Mouse (Mus musculus): ENCODE data around the gene Wnt2. TPM values are rescaled to one million over a fixed set of nuclear protein-coding genes. Genes with fewer than 3 reads are reported as not detected.
A peak's percentile ranks its signal among the peaks of the same experiment; 100 is the strongest.

The Wnt2 gene
- polyA plus RNA-seq, 1 experiment from 2014 or later: 2.9 TPM

DNA sequence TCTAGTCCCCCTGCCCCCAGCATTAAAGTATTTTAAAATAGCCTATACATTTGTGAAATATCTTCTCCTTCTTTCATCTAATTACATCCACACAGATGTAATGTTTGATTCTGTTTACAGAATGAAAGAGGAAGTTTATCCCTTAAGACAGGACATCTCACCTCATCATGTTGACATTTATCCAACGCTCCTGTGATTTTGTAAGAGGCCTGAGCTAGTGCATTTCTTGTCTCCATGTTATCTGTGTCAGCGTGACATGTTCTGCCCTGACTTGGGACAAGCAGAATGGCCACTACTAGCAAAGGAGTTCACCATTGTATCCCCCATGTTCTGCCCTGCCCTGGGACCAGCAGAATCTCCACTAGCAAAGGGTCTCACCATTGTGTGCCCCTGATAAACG, 66.9 kb downstream of the Wnt2 start:
- Histone ChIP-seq H3K9ac (ENCODE audit: low read length) (no peak overlapping the region), H3K9me3 (replicated peaks; ENCODE audit: control insufficient read depth, low read length) (no peaks in the 10 kb centered on the region), H3K36me3 (ENCODE audit: control insufficient read depth, insufficient read depth, low read length) (no peaks in the 10 kb centered on the region), H3K4me1 (ENCODE audit: control insufficient read depth, insufficient read depth, low read length) (no peaks in the 10 kb centered on the region), H3K4me3 (replicated peaks; ENCODE audit: low read length) (no peak overlapping the region), H3K27me3 (ENCODE audit: control insufficient read depth, insufficient read depth, low read length) (no peaks in the 10 kb centered on the region), H3K4me2 (ENCODE audit: low read depth, low read length) (no peak overlapping the region), H3K27ac (ENCODE audit: low read length) (no peak overlapping the region)
- 80% methylated on average over 3 of the region's 3 CpGs for WGBS
- no peak for ATAC-seq (ENCODE audit: insufficient read depth, low FRiP score)

DNA sequence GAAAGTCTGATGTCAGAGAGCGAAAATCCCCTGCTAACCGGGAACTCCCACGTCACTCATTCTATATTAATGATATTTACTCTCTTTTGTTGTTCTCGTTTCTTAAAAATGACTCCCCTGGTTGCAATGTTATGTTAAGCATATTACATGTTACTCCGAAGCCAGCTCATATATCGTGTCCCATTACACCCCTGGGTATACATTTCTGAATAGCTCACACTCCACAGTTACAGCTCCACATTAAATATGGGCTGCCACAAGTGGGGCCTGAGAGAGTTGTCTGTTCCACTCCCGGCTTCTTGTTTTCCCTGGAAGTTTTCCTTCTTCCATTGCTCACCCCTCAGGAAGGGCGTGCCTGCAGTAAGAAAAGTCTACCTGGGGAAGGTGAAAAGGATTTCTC, 78.6 kb downstream of the Wnt2 start:
- H3K9ac ChIP-seq (ENCODE audit: low read length): no peak overlapping the region
- H3K27me3 ChIP-seq (ENCODE audit: control insufficient read depth, insufficient read depth, low read length): no peaks in the 10 kb centered on the region
- H3K36me3 ChIP-seq (ENCODE audit: control insufficient read depth, insufficient read depth, low read length): no peaks in the 10 kb centered on the region
- no peak overlapping the region for H3K4me2 ChIP-seq (ENCODE audit: low read depth, low read length)
- H3K4me3 ChIP-seq (replicated peaks; ENCODE audit: low read length): no peak overlapping the region
- ATAC-seq (ENCODE audit: insufficient read depth, low FRiP score): no peak
- 82% methylated on average over 8 of the region's 8 CpGs for WGBS
- H3K9me3 ChIP-seq (replicated peaks; ENCODE audit: control insufficient read depth, low read length): no peaks in the 10 kb centered on the region
- H3K4me1 ChIP-seq (ENCODE audit: control insufficient read depth, insufficient read depth, low read length): no peaks in the 10 kb centered on the region
- no peak overlapping the region for H3K27ac ChIP-seq (ENCODE audit: low read length)

DNA sequence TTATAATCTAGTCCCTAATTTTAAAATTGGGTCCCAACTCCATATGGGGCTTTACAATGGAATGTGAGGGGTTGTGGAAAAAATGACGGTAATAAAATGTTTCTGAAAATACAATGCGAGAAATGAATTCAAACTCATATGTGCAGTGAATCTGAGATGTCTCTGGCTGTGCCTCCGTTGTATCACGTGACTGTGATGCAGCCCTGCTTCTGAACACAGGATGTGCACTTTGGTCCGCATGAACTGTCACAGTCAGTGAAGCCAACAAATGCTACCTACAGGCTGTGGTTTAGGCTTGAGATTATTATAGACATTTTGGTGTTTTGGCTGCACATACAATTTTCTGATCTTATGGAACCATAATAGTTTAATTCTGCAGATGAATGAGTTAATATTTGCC, 81.3 kb downstream of the Wnt2 start:
- no peak overlapping the region for H3K4me3 ChIP-seq (replicated peaks; ENCODE audit: low read length)
- no peaks in the 10 kb centered on the region for H3K9me3 ChIP-seq (replicated peaks; ENCODE audit: control insufficient read depth, low read length)
- H3K27ac ChIP-seq (ENCODE audit: low read length): no peak overlapping the region
- 86% methylated on average over 5 of the region's 5 CpGs for WGBS
- H3K4me2 ChIP-seq (ENCODE audit: low read depth, low read length): no peak overlapping the region
- H3K4me1 ChIP-seq (ENCODE audit: control insufficient read depth, insufficient read depth, low read length): peaks cover 6% of the 10 kb centered on the region; the same call in 1 of the 2 replicates
- no peaks in the 10 kb centered on the region for H3K27me3 ChIP-seq (ENCODE audit: control insufficient read depth, insufficient read depth, low read length)
- H3K9ac ChIP-seq (ENCODE audit: low read length): no peak overlapping the region
- no peak for ATAC-seq (ENCODE audit: insufficient read depth, low FRiP score)
- no peaks in the 10 kb centered on the region for H3K36me3 ChIP-seq (ENCODE audit: control insufficient read depth, insufficient read depth, low read length)

DNA sequence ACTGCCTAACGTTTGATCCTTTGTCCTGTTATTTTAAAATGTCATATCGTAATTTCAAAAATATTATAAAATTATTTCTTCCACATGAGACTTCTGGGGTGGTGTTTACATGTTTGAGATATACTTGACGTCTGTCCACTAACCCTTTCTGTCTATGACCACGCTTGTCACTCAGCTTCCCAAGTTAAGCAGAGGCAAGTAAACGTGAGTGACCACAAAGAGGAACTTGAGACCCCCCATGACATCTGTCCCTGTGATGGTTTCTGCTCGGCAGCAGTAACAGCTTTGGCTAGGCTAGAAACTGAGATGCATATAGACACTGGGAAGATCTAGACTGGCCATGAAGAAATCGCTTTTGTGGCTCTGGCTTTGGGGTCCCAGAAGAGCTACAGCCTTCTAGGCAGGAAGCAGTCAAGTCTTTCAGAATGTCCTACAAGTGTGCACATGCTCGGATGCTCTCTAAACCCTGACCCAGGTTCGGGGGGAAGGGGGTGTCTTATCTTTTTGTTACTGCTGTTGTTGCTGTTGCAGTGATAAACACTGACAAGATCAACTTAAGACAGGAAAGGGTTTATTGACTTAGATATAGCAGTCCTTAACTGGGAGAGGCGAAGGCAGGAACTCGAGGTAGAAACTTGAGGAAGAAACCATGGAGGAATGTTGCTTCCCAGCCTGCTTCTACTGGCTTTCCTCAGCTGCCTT, 83.1 kb downstream of the Wnt2 start:
- Histone ChIP-seq H3K9me3 (replicated peaks; ENCODE audit: control insufficient read depth, low read length) (no peaks in the 10 kb centered on the region), H3K4me1 (ENCODE audit: control insufficient read depth, insufficient read depth, low read length) (peaks cover 10% of the 10 kb centered on the region), H3K36me3 (ENCODE audit: control insufficient read depth, insufficient read depth, low read length) (no peaks in the 10 kb centered on the region), H3K27ac (ENCODE audit: low read length) (no peak overlapping the region), H3K27me3 (ENCODE audit: control insufficient read depth, insufficient read depth, low read length) (no peaks in the 10 kb centered on the region), H3K9ac (ENCODE audit: low read length) (no peak overlapping the region), H3K4me3 (replicated peaks; ENCODE audit: low read length) (no peak overlapping the region), H3K4me2 (ENCODE audit: low read depth, low read length) (no peak overlapping the region)
- WGBS: 54% methylated on average over 11 of the region's 11 CpGs
- no peak for ATAC-seq (ENCODE audit: insufficient read depth, low FRiP score)

DNA sequence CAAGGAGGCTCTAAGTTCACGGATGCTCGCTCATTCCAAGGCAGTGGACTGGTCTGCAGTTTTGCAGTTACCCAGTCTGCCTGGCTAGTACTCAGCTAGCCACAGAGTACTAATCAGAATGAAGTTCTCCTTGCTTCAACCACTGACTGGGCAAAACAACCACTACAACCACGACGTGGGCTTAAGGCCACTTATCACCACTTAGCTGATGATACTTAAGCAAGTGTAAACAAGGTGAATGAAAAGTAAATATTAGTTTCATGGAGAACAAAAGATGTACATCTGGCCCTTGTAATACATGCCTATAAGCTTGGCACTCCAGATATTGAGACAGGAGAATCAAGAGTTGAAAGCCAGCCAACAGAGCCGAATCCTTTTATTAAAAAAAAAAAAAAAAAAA, 83.9 kb downstream of the Wnt2 start:
- peaks cover 10% of the 10 kb centered on the region for H3K4me1 ChIP-seq (ENCODE audit: control insufficient read depth, insufficient read depth, low read length)
- ATAC-seq (ENCODE audit: insufficient read depth, low FRiP score): no peak
- WGBS: 34% methylated on average over 5 of the region's 5 CpGs
- no peak overlapping the region; the same call in 1 of the 2 replicates for H3K9ac ChIP-seq (ENCODE audit: low read length)
- H3K27me3 ChIP-seq (ENCODE audit: control insufficient read depth, insufficient read depth, low read length): no peaks in the 10 kb centered on the region
- H3K4me3 ChIP-seq (replicated peaks; ENCODE audit: low read length): no peak overlapping the region
- no peaks in the 10 kb centered on the region for H3K36me3 ChIP-seq (ENCODE audit: control insufficient read depth, insufficient read depth, low read length)
- no peaks in the 10 kb centered on the region for H3K9me3 ChIP-seq (replicated peaks; ENCODE audit: control insufficient read depth, low read length)
- no peak overlapping the region for H3K27ac ChIP-seq (ENCODE audit: low read length)
- H3K4me2 ChIP-seq (ENCODE audit: low read depth, low read length): no peak overlapping the region

DNA sequence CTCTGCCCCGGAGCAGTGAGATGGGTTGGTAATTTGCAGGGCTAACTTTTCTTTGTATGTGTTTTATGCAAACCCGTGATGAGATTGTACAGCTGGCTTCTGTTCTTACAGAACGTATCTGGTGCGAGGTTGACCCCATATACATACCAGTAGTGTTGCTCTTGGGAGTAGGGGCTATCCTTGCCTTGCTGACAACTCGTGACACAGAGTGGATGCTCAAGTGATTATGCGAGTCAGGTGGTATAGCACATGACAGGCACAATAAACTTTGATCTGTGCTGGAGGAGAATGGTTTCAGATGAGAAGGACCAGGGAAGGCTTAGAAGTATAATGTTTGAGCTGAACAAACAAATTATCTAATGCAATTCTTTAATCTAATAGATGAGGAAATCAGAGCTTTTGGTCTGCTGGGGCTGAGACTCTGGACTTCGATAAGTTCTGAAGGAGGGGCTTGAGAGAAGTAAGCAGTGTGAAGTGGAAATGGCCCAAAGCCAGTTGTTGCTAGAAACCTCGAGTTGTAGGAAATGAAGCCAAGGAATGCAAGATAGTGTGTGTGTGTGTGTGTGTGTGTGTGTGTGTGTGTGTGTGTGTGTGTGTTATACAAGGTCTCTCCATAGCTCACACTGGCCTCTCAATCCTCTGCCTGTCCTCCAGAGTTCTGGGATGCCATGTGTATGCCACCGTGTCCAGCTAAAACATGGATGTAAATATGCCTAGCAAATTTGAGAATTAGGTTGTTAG, 86.3 kb downstream of the Wnt2 start:
- no peaks in the 10 kb centered on the region for H3K9me3 ChIP-seq (replicated peaks; ENCODE audit: control insufficient read depth, low read length)
- H3K4me1 ChIP-seq (ENCODE audit: control insufficient read depth, insufficient read depth, low read length): peaks cover 10% of the 10 kb centered on the region
- peak; percentile 38; the same call in 1 of the 2 replicates for ATAC-seq (ENCODE audit: insufficient read depth, low FRiP score)
- WGBS: 49% methylated on average over 9 of the region's 9 CpGs
- no peak overlapping the region for H3K27ac ChIP-seq (ENCODE audit: low read length)
- no peak overlapping the region for H3K4me3 ChIP-seq (replicated peaks; ENCODE audit: low read length)
- H3K9ac ChIP-seq (ENCODE audit: low read length): no peak overlapping the region
- no peak overlapping the region for H3K4me2 ChIP-seq (ENCODE audit: low read depth, low read length)
- no peaks in the 10 kb centered on the region for H3K27me3 ChIP-seq (ENCODE audit: control insufficient read depth, insufficient read depth, low read length)
- no peaks in the 10 kb centered on the region for H3K36me3 ChIP-seq (ENCODE audit: control insufficient read depth, insufficient read depth, low read length)

DNA sequence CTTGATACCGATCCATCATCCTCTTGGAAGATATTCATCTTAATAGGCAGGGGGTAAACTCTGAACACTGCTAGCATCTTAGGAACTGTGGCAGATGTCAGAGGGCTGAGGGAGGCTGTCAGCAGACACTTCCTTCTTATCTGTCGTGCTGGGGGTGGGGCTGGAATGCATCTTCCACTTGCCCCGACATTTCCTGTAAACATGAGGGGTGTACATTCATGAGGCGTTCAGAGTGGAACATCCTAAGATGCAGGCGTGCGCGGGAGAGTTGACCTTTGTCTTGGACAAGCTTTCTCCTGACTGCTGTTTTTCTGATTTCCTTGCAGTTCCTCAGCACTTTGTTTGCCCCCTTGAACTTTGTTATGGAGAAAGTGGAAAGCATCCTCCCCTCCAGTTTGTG, 88.0 kb downstream of the Wnt2 start:
- ATAC-seq (ENCODE audit: insufficient read depth, low FRiP score): no peak
- Histone ChIP-seq H3K27me3 (ENCODE audit: control insufficient read depth, insufficient read depth, low read length) (no peaks in the 10 kb centered on the region), H3K4me3 (replicated peaks; ENCODE audit: low read length) (no peak overlapping the region), H3K27ac (ENCODE audit: low read length) (no peak overlapping the region), H3K36me3 (ENCODE audit: control insufficient read depth, insufficient read depth, low read length) (no peaks in the 10 kb centered on the region), H3K9ac (ENCODE audit: low read length) (no peak overlapping the region), H3K4me2 (ENCODE audit: low read depth, low read length) (no peak overlapping the region), H3K9me3 (replicated peaks; ENCODE audit: control insufficient read depth, low read length) (no peaks in the 10 kb centered on the region), H3K4me1 (ENCODE audit: control insufficient read depth, insufficient read depth, low read length) (peaks cover 10% of the 10 kb centered on the region)
- WGBS: 40% methylated on average over 7 of the region's 7 CpGs

DNA sequence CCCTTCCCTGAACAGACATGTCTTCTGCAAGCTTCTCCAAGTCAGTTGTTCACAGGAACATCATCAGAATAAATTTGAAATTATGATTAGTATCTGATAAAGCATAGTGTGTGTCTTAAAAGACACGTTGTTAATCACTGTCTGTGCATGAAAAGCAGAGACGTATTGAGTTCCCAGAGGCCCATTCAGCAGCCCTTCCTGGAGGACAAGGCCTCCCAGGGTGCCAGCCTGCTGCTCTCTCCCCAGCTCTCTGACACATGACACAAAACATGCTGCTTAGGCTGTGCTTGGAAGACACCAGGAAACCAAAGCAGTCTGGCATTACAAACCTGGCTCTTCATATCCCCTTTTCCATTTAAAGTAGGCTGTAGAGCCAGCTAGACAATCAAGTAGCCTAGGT, 88.5 kb downstream of the Wnt2 start:
- H3K27me3 ChIP-seq (ENCODE audit: control insufficient read depth, insufficient read depth, low read length): no peaks in the 10 kb centered on the region
- peaks cover 10% of the 10 kb centered on the region for H3K4me1 ChIP-seq (ENCODE audit: control insufficient read depth, insufficient read depth, low read length)
- no peak overlapping the region for H3K4me3 ChIP-seq (replicated peaks; ENCODE audit: low read length)
- H3K4me2 ChIP-seq (ENCODE audit: low read depth, low read length): no peak overlapping the region
- no peak overlapping the region for H3K9ac ChIP-seq (ENCODE audit: low read length)
- no peaks in the 10 kb centered on the region for H3K9me3 ChIP-seq (replicated peaks; ENCODE audit: control insufficient read depth, low read length)
- no peaks in the 10 kb centered on the region for H3K36me3 ChIP-seq (ENCODE audit: control insufficient read depth, insufficient read depth, low read length)
- 29% methylated on average over 2 of the region's 2 CpGs for WGBS
- no peak overlapping the region for H3K27ac ChIP-seq (ENCODE audit: low read length)
- no peak for ATAC-seq (ENCODE audit: insufficient read depth, low FRiP score)
